Mouse (Mus musculus) heart, postnatal 0 days (tissue): ENCODE measurements around the gene Eml4.

ENCODE experiments used
- CTCF ChIP-seq: IDR thresholded peaks from 2 replicates; pipeline ENCODE4 v1.5.1; 2016; ENCODE audit warnings: antibody characterized with exemption, control low read depth, low read depth
- EP300 ChIP-seq: IDR thresholded peaks from 2 replicates; pipeline ENCODE4 v1.6.1; 2016; ENCODE audit warnings: antibody characterized with exemption, low read depth

DNA sequence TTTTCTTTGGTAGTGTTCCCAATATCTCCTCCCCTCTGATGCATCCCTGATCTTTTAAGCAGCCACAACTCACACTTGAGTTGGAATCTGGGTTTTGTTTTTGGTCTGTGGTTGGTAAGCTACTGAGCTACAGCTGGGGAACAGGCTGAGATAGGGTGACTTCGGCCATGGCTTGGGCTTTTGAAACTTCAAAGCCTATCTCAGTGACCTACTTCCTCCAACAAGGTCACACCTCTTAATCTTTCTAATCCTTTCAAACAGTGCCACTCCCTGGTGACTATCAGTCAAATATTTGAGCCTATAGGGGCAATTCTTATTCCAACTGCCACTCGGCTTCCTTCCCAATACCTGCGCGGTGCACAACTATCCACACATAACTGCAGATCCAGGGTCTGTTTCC lies 149.0 kb downstream of the Eml4 start:
- TF ChIP-seq CTCF (no peak), EP300 (no peak)
